Mouse (Mus musculus) intestine, postnatal 0 days (tissue): ENCODE results near the gene Sigirr. TPM values are rescaled to one million over a fixed set of nuclear protein-coding genes. Genes with fewer than 3 reads are reported as not detected.
A peak's percentile ranks its signal among the peaks of the same experiment; 100 is the strongest.

ENCODE experiments used
- ATAC-seq: fragments of 200-750 bp; cut with Nextera tagmentation; 2 replicates; pipeline ENCODE4 v1.8.0; 2017; ENCODE audit warnings: mild to moderate bottlenecking, moderate TSS enrichment, moderate library complexity
- H3K27ac ChIP-seq: fragments of 300-500 bp; sonication (generic); 2 replicates; pipeline ENCODE4 v1.5.1; 2014; ENCODE audit warnings: mild to moderate bottlenecking, low read depth, low read length, moderate library complexity
- H3K27me3 ChIP-seq: fragments of 300-500 bp; sonication (generic); replicated peaks from 2 replicates; pipeline ENCODE4 v1.6.1; 2014; ENCODE audit warnings: low read length, mixed read lengths; ENCODE audit not compliant: control insufficient read depth, insufficient read depth
- H3K36me3 ChIP-seq: fragments of 300-500 bp; sonication (generic); 2 replicates; pipeline ENCODE4 v1.6.1; 2014; ENCODE audit warnings: mild to moderate bottlenecking, moderate library complexity; ENCODE audit not compliant: control insufficient read depth, insufficient read depth
- H3K4me1 ChIP-seq: fragments of 300-500 bp; sonication (generic); replicated peaks from 2 replicates; pipeline ENCODE4 v1.6.1; 2014; ENCODE audit warnings: antibody characterized with exemption, low read length, mixed read lengths; ENCODE audit not compliant: control insufficient read depth, insufficient read depth
- H3K4me2 ChIP-seq: fragments of 300-500 bp; sonication (generic); replicated peaks from 2 replicates; pipeline ENCODE4 v1.6.1; 2014; ENCODE audit warnings: low read depth, mild to moderate bottlenecking, moderate library complexity
- H3K4me3 ChIP-seq: fragments of 300-500 bp; sonication (generic); 2 replicates; pipeline ENCODE4 v1.5.1; 2014; ENCODE audit warnings: low read depth, low read length
- H3K9ac ChIP-seq: fragments of 300-500 bp; sonication (generic); 2 replicates; pipeline ENCODE4 v1.6.1; 2014; ENCODE audit warnings: mild to moderate bottlenecking, low read depth, low read length
- H3K9me3 ChIP-seq: fragments of 300-500 bp; sonication (generic); 2 replicates; pipeline ENCODE4 v1.6.1; 2016; ENCODE audit warnings: mixed run types; ENCODE audit not compliant: control insufficient read depth
- CTCF ChIP-seq: sonication (generic); IDR thresholded peaks from 2 replicates; pipeline ENCODE4 v1.5.1; 2016; ENCODE audit warnings: low read depth, mild to moderate bottlenecking, control low read depth, antibody characterized with exemption, moderate library complexity
- WGBS: fragments of 180-500 bp; shearing (Covaris S2); extraction: QIAGEN DNeasy Blood & Tissue Kit; methylation state at CpG from one replicate; pipeline ENCODE4 v1.1.7; 2014; 5-methylcytosine and 5-hydroxymethylcytosine counted together
- polyA plus RNA-seq: library from polyadenylated mRNA; unstranded; fragments of >200 nt; fragmentation: Nextera tagmentation; extraction: Ambion mirVana; gene quantifications from 2 replicates; pipeline ENCODE4 v1.2.1, GENCODE M21; 2015

Sigirr gene
- polyA plus RNA-seq, 1 experiment from 2014 or later = 42.1 TPM

GRCm38 (mm10) chr7:141122689-141123516, 22.5 kb upstream of the Sigirr start:
- H3K36me3 ChIP-seq = no peaks in the 10 kb centered on the region
- WGBS = under 1% methylated on average over 29 of the region's 29 CpGs
- ATAC-seq = peak; percentile 90
- no peaks in the 10 kb centered on the region for H3K9me3 ChIP-seq
- no peak for TF ChIP-seq CTCF
- H3K4me2 ChIP-seq = peak overlapping the region; percentile 76
- peaks cover 12% of the 10 kb centered on the region for H3K4me1 ChIP-seq
- H3K27me3 ChIP-seq = no peaks in the 10 kb centered on the region
- peak overlapping the region; percentile 91 for H3K27ac ChIP-seq
- H3K9ac ChIP-seq = peak overlapping the region; percentile 51; the same call in 1 of the 2 replicates
- H3K4me3 ChIP-seq = peak overlapping the region; percentile 59

GRCm38 (mm10) chr7:141122245-141122644, 21.9 kb upstream of the Sigirr start, which contains the start of gene Ptdss2:
Gene Ptdss2, plus strand, starts transcription at chr7:141122382.
- H3K4me2 ChIP-seq = peak within 1 kb of the TSS; percentile 76
- H3K27ac ChIP-seq = peak within 1 kb of the TSS; percentile 91
- H3K4me3 ChIP-seq = peak within 1 kb of the TSS; percentile 59
- H3K4me1 ChIP-seq = peaks cover 12% of the 10 kb centered on the region
- H3K27me3 ChIP-seq = no peaks in the 10 kb centered on the region
- 23% methylated on average over 14 of the region's 14 CpGs for WGBS
- TF ChIP-seq CTCF = no peak
- no peaks in the 10 kb centered on the region for H3K9me3 ChIP-seq
- no peak for ATAC-seq
- no peaks in the 10 kb centered on the region for H3K36me3 ChIP-seq
- peak within 1 kb of the TSS; percentile 51; the same call in 1 of the 2 replicates for H3K9ac ChIP-seq

GRCm38 (mm10) chr7:141121051-141121531, 20.7 kb upstream of the Sigirr start:
- 37% methylated on average over 5 of the region's 5 CpGs for WGBS
- peak; percentile 66 for TF ChIP-seq CTCF
- Histone ChIP-seq H3K36me3 (no peaks in the 10 kb centered on the region), H3K4me3 (no peak overlapping the region), H3K9ac (no peak overlapping the region), H3K27ac (peak overlapping the region; percentile 82), H3K4me2 (no peak overlapping the region), H3K4me1 (peaks cover 12% of the 10 kb centered on the region), H3K9me3 (no peaks in the 10 kb centered on the region), H3K27me3 (no peaks in the 10 kb centered on the region)
- ATAC-seq = peak; percentile 80

DNA sequence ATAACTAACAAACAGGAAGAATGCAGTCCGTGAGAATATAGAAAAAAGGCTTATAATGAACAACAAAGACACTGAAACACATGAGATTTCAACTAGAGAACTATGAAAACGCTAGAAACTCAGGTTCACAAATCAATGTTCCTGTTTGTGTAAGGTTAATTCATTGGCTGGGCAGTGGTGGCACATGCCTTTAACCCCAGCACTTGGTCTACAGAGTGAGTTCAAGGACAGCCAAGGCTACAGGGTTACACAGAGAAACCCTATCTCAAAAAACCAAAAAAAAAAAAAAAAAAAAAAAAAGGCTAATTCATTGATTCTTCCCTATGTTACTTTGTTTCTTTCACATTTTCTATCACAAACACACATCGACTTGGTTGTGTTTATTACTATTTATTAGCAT, 20.2 kb upstream of the Sigirr start:
- peaks cover 14% of the 10 kb centered on the region for H3K4me1 ChIP-seq
- no peak for ATAC-seq
- H3K4me2 ChIP-seq = no peak overlapping the region

DNA sequence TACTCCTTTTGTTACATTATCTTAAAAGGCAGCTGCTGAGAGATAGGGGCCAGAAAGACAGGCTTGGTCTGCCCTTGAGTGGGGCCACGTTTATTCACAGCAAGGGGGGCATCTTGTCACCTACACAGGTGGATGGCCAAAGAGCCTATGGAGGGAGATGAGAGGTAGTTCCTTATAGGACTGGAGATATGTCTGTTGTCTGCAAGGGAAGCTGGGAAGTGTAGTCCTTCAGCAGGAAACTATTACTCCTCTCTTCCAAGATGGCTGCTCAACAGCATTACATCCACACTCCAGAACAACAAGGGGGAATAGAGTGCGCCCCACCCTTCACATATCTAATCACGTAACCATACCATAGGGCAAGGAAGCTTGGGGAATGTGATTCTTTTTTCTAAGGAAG, 19.1 kb upstream of the Sigirr start:
- ATAC-seq = no peak
- Histone ChIP-seq H3K9ac (no peak overlapping the region), H3K9me3 (no peaks in the 10 kb centered on the region), H3K27ac (peak overlapping the region; percentile 82; the same call in 1 of the 2 replicates), H3K27me3 (no peaks in the 10 kb centered on the region), H3K4me1 (peaks cover 20% of the 10 kb centered on the region), H3K36me3 (peaks cover 3% of the 10 kb centered on the region; the same call in 1 of the 2 replicates), H3K4me2 (no peak overlapping the region), H3K4me3 (no peak overlapping the region)
- no peak for TF ChIP-seq CTCF
- WGBS = 62% methylated on average over 3 of the region's 3 CpGs

More for the DNA sequence above, 20.2 kb upstream of the Sigirr start:
- Histone ChIP-seq H3K36me3 (no peaks in the 10 kb centered on the region), H3K4me3 (no peak overlapping the region), H3K9me3 (no peaks in the 10 kb centered on the region), H3K27me3 (no peaks in the 10 kb centered on the region), H3K9ac (no peak overlapping the region), H3K27ac (peak overlapping the region; percentile 82)
- 54% methylated on average over 3 of the region's 3 CpGs for WGBS
- TF ChIP-seq CTCF = no peak

DNA sequence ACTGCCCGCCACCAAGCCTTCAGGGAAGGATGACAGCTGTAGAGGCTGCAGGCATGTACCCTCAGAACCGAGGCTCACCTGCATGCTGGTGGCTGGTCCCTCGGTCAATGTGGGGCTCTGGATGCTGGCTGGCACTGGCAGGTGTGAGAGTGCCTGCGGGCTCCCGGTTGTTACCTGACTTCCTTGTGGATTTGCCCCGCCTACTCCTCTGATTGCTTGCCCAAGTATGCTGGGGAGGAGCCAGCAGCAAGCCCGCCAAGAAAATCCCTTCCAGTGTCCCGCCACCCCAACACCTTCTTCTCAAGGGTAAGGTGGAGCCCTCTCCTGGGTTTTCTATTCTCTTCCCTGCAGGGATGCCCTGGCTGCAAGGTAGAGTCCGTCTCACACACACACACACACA, 17.3 kb upstream of the Sigirr start, which contains the start of gene Ano9:
Ano9 (minus strand) TSS at position 171 of the 400 bp plus-strand sequence.
- H3K27me3 ChIP-seq = no peaks in the 10 kb centered on the region
- H3K9ac ChIP-seq = peak within 1 kb of the TSS; percentile 34
- peaks cover 20% of the 10 kb centered on the region for H3K4me1 ChIP-seq
- peak; percentile 22; the same call in 1 of the 2 replicates for TF ChIP-seq CTCF
- ATAC-seq = peak; percentile 39
- 7% methylated on average over 9 of the region's 9 CpGs for WGBS
- no peaks in the 10 kb centered on the region for H3K9me3 ChIP-seq
- peak within 1 kb of the TSS; percentile 66 for H3K4me2 ChIP-seq
- H3K4me3 ChIP-seq = peak within 1 kb of the TSS; percentile 41
- peaks cover 3% of the 10 kb centered on the region; the same call in 1 of the 2 replicates for H3K36me3 ChIP-seq
- H3K27ac ChIP-seq = peak within 1 kb of the TSS; percentile 77
